Mouse (Mus musculus) splenic B cell, adult 2 months (primary cell): Measurements from ENCODE around the gene Methig1.
"Not testable (repeated sequence)": the region's sequence is repeated elsewhere in the genome, so short reads cannot be mapped to it uniquely, and the experiment has no call there.

Source experiments
- DNase-seq: peaks from one replicate; pipeline ENCODE4 v3.0.0-alpha.2; 2011; ENCODE audit warnings: low read depth, low spot score
- H3K27me3 ChIP-seq: 2 replicates; pipeline ENCODE4 v1.6.1; 2012; ENCODE audit warnings: mild to moderate bottlenecking, low read length, moderate library complexity, mixed read lengths; ENCODE audit not compliant: control insufficient read depth, poor library complexity, insufficient read depth, severe bottlenecking
- H3K36me3 ChIP-seq: 2 replicates; pipeline ENCODE4 v1.6.1; 2012; ENCODE audit warnings: mild to moderate bottlenecking, low read length, moderate library complexity, mixed read lengths; ENCODE audit not compliant: control insufficient read depth, poor library complexity, insufficient read depth, severe bottlenecking

The Methig1 gene

GRCm38 (mm10) chr15:100421059-100421757 is 68.3 kb downstream of the Methig1 start:
- Histone ChIP-seq H3K27me3 (no peaks in the 10 kb centered on the region; the same call in 1 of the 2 replicates), H3K36me3 (no peaks in the 10 kb centered on the region)
- DNase-seq, result peak; percentile 13

- not testable (repeated sequence) for H3K27me3 ChIP-seq, H3K36me3 ChIP-seq, DNase-seq
Observed at GRCm38 (mm10) chr15:100421758-100422197, 68.8 kb downstream of the Methig1 start, which contains the start of gene Gm5475. Gene Gm5475 (plus strand): TSS chr15:100422147.

DNA sequence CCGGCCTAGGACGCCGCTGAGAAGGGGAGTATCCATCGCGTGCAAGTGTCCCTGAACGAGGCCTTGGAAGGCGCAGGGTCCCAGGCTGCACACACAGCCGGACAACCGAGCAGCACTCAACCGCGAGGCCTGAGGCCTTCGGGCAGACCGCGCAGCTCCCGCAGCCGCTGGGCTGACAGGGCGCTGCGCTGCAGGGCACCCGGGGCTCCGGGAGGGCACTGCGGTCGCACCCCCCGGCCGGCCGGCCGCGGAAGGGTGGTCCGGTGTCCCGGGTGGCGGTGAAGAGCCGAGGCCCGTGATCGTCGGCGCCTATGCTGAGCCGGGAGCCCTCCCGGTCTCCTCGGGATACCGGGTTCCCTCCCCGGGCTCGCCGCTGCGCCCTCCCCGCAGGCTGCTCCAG is 69.5 kb downstream of the Methig1 start:
- H3K27me3 ChIP-seq, result no peaks in the 10 kb centered on the region; the same call in 1 of the 2 replicates
- no peaks in the 10 kb centered on the region for H3K36me3 ChIP-seq
- DNase-seq, result no peak

DNA sequence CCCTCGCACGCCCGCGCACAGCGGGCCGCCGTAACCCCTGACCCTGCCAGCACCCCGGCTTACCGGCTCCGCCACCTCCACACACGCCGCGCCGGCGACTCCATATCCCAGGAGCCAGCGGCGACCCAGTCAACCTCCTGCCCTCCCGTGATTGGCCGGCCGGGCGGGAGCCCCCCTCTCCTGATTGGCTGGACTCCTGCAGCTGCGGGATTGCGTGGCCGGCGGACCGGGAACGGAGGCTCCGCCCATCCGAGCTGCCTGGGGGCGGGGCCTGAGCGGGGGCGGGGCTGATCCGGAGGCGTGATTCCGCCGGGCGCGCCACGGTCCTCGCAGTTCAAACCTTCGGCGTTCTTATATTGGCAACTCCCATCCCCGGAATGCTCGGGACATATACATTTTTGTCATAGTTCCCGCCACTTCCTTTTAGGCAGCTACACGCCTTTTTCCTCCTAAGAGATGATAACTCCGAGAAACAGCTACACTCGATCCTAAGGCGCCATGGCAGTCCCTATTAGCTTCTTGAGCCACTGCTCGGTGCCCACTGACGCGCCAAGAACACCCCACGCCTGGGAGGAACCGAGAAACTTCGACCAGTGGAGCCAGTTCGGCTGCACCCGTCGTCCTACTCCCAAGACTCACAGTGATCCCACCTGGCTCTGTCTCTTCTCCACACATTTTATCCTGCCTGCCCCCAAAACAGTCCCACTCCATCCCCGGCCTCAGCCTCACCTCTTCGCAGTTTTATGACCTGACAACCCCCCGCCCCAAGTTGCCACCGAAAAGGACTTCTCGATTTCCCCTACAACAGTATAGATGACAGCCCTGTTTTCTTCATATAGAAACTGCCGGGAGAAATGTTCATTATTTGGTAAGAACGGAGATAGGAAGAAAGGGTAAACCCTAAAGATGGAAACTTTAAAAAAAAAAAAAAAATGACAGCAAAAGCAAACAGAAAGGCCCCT is 70.2 kb downstream of the Methig1 start:
- peak; percentile 92 for DNase-seq
- Histone ChIP-seq H3K27me3 (no peaks in the 10 kb centered on the region; the same call in 1 of the 2 replicates), H3K36me3 (no peaks in the 10 kb centered on the region)

DNA sequence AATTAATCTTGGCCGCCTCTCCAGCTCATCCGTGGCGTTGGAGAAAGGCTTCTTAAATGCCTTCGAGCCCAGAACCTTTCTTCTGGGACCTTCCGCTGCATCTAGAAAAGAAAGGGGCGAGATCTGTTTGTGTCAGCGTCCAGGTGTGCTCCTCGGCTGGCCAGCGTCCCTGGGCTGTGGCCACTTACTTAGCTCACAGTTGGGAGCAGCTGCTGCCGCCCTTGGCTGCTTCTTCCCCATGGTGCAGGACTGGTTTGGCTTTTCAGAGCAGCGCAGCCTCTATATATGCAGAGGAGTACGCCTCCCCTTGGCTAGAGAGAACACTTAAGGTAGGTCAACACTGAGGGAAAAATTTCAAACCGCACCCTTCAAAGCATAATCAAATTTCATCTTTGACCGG is 71.0 kb downstream of the Methig1 start:
- peak; percentile 32 for DNase-seq
- H3K36me3 ChIP-seq, result no peaks in the 10 kb centered on the region
- no peaks in the 10 kb centered on the region; the same call in 1 of the 2 replicates for H3K27me3 ChIP-seq

GRCm38 (mm10) chr15:100424396-100425122 is 71.6 kb downstream of the Methig1 start, which contains the start of gene Slc11a2:
Gene Slc11a2 (minus strand): TSS chr15:100425072.
- Histone ChIP-seq H3K36me3 (no peaks in the 10 kb centered on the region), H3K27me3 (no peaks in the 10 kb centered on the region; the same call in 1 of the 2 replicates)
- peak; percentile 54 for DNase-seq

GRCm38 (mm10) chr15:100428296-100428905 is 75.5 kb downstream of the Methig1 start:
- Histone ChIP-seq H3K36me3 (no peaks in the 10 kb centered on the region), H3K27me3 (no peaks in the 10 kb centered on the region; the same call in 1 of the 2 replicates)
- no peak for DNase-seq

DNA sequence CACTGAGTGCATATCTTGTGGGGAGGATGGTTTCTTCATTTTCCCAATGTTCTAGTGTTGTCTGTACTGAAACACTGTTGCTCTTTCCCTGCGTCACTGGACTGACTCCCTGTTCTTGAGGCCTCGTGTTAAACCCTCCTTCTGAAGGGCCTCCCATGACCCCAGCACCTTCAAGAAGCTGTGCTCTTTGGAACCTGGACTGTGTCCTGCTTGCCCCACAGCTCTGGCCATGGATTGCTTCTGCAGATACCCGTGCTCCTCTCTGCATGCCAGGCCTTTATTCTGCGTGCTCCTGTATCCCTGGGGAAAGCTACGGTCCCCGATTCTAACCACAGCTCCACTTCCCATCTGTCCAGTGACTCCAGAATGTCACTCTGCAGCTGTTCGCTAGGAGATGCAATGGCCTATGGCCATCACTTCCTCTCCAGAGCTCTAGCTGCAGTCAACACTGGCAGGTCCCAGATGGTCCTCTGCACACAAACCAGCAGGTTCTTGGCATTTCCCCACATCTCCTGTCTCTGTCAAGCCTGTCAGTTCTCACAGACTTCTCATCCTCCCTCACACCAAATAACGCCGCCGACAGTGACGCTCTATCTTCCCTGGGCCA is 77.1 kb downstream of the Methig1 start:
- no peaks in the 10 kb centered on the region for H3K27me3 ChIP-seq
- H3K36me3 ChIP-seq, result no peaks in the 10 kb centered on the region
- DNase-seq, result no peak

- H3K27me3 ChIP-seq, result no peaks in the 10 kb centered on the region
- H3K36me3 ChIP-seq, result no peaks in the 10 kb centered on the region
- DNase-seq, result no peak
Observed at GRCm38 (mm10) chr15:100433234-100433633, 80.3 kb downstream of the Methig1 start.
